Mouse (Mus musculus): ENCODE results near the gene Gm17349.

Gene Gm17349

DNA sequence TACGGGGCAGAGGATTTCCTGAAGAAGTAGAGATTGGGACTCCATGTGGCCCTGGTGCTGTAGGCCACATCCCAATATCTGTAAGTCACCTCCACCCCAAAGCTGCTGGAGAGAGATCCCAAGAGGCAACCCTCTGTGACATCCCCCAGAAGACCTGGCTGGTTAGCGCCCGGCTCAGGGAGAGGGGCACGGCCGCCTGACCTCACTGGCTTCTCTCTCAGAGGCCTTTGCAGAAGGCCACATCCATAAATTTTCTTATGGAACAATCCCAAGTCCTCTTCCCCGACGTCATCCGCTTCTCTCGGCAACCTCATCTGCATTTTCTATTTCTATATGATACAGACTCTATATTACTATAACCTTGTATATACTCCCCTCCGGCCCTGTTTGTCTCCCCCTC is 5.6 kb downstream of the Gm17349 start:
- DNase-seq (ENCODE audit: low spot score) = no peak

DNA sequence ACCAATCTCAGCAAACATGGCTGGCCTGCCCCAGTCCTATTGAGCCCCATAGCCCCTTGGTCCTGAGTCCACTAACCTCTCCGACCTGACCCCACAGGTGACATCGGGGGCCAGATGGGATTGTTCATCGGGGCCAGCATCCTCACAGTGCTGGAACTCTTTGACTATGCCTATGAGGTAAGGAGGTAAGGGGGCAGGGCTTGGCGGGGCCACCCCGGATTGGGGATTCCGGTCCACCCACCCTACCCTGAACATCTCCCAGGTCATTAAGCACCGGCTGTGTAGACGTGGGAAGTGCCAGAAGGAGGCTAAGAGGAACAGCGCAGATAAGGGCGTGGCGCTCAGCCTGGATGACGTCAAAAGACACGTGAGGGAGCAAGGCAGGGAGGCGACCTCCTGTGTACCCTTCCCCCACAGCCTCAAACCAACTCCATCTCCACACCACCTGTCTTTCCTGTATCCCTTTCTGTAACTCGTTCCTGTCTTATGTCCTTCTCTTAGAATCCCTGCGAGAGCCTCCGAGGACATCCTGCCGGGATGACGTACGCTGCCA is 6.7 kb downstream of the Gm17349 start:
- no peak for DNase-seq (ENCODE audit: low spot score)

DNA sequence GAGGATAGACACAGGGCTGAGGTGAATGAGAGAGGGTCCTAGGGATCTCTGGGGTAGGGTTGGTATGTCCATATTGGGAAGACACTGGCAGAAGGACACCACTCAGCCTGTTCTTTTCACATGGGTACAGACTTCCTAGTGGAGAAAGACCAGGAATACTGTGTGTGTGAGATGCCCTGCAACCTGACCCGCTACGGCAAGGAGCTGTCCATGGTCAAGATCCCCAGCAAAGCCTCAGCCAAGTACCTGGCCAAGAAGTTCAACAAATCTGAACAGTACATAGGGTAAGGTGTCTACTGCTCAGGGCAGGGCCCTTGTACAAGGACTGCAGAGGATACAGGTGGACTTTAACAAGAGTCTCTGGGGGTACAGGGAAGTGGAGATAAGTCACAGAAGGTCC is 8.0 kb downstream of the Gm17349 start:
- DNase-seq (ENCODE audit: low spot score) = no peak

DNA sequence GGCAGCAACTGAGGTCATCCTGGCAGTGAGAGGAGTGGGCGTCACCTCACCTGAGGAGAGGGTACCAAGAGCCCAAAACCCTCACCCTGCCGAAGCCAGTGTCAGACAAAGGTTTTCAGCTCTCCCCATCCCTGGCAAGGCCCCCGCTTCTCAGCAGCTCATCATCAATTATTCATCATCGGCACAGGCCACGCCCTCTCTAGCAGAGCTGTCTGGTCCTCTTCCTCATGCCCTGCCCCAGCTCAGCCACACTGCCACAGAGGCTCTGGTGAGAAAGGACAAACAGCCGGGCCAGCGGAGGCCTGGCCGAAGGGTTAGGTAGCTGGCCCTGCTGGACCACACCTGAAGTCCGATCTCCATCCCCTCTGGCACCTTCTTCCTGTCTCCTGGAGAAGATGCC is 13.3 kb downstream of the Gm17349 start:
- no peak for DNase-seq (ENCODE audit: low spot score)

DNA sequence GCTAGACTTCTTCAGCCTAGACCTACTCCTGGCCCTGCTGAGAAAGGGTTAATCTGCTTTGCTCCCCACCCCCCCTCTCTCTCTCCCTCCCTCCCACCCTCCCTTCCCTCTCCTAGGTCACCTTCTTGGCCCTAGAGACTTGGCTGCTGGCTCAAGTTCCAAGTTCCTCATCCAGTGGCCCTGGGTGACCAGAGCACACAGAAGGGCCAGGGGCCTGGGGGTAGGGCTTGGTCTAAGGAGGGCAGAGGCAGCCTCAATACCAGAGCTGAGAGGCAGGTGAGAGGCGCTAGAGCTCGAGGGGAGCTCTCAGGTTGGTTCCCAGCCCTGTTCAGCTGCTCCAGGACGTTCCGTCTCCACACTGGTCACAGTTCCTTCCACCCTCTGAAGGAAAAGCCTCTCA is 14.4 kb downstream of the Gm17349 start:
- DNase-seq (ENCODE audit: low spot score) = no peak

DNA sequence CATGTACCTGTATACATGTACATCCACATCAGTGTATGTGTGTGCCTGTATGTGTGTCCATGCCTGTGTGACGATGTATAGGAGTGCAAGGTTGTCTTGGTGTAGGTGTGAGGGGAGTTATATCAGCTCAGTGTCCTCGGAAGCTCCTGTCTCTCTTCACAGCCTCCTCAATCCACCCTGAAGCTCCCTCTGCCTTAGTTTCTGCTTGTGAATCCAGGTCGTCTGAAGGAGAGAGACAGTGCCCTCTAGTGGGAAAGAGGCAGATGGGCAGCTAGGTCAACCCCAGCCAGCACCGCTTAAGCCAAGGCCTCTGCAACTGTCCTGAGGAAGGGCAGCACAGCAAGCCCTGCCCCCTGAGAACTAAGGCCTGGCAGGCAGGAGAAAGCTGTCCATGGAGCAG is 16.6 kb downstream of the Gm17349 start:
- DNase-seq (ENCODE audit: low spot score) = no peak

DNA sequence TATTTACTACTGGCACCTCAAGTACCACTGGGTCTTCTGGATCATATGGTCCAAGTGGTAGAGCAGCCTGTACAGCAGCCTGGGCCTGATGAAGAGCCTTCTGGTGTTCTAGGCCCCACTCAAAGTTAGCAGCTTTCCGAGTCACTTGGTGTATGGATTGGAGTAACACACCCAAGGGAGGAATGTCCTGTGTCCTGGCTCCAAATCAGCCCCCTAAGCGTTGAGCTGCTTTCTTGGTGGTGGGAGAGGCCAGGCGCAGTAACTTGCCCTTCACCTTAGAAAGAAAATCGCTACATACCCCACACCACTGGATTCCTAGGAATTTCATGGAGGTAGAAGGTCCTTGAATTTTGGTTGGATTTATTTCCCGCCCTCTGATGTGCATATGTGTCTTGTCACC is 21.1 kb downstream of the Gm17349 start:
- no peak for DNase-seq (ENCODE audit: low spot score)

DNA sequence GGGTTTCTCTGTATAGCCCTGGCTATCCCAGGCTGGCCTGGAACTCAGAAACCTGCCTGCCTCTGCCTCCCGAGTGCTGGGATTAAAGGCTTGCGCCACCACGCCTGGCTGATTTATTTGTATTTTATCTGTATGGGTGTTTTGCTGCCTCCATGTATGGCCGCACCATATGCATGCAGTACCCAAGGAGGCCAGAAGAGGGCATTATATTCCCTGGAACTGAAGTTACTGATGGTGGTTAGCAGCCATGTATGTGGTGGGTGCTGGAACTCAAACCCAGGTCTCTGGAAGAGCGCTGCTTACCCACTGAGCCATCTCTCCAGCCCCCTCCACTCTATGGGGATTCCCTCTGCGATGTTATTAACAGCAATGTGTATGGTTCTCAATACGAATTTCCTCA is 22.4 kb downstream of the Gm17349 start:
- DNase-seq (ENCODE audit: low spot score) = no peak

DNA sequence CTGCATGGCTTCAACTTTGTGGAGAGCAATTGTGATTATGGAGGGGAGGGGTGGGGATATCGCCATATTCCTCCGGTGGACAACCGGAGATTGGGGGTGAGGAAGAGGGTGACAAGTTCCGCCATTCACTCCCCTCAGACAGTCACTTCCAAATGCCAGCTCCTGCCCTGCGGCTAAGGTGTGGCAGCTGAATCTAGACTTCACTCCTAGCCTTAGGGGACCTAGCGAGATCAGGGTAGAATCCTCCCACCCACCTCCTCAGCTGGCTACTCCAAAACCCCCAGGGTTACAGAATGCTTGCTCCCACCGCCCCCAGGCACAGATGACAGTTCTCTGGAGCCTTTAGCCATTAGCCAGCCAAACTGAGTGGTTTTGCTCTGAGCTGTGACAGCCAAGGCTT is 26.3 kb downstream of the Gm17349 start:
- DNase-seq (ENCODE audit: low spot score) = no peak

DNA sequence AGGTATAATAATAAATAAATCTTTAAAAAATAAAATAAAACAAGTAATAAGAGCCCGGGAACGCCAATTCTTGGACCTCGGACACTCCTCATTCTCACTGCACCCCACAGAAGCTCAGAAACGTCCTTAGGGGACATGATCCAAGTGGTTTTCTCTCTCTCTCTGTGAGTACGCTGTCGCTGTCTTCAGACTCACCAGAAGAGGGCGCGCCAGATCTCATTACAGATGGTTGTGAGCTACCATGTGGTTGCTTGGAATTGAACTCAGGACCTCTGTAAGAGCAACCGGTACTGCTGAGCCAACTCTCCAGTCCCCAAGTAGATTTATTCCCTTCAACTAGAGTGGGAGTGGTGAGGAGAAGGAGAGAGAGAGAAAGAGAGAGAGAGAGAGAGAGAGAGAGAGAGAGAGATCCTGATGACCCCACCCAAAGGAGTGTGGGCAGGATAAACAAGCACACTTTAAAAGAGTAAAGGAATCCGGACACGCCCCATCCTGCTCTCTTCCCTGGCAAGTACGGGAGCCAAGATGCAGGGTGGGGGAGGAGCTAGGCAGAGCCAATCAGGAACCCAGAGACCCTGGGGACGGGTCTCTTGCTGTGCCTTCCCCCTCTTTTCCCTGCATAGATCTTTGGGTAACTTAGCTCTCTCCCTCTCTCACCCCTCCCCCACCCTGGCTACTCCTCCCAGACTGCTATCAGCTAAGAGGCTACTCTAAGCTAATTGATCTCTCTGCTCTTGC is 27.1 kb downstream of the Gm17349 start:
- no peak for DNase-seq (ENCODE audit: low spot score)

DNA sequence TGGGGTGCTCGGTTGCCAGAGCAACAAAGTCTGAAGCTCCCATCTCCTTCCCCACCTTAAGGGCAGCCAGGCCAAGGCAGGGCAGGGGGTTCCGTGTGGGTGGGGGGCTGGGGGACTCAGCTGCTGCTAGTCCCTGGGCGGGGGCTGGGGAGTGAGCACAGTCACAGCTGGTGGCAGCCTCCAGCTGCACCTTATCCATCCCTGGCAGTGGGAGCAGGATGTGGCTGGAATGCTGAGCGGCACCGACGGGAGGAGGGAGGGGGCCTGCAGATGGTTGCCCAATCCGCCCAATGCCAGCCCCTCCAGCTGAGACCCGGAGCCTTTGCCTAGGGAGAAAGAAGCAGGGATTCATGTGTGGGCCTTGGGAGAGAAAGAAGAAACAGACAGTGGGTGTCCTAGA is 28.2 kb downstream of the Gm17349 start:
- no peak for DNase-seq (ENCODE audit: low spot score)

DNA sequence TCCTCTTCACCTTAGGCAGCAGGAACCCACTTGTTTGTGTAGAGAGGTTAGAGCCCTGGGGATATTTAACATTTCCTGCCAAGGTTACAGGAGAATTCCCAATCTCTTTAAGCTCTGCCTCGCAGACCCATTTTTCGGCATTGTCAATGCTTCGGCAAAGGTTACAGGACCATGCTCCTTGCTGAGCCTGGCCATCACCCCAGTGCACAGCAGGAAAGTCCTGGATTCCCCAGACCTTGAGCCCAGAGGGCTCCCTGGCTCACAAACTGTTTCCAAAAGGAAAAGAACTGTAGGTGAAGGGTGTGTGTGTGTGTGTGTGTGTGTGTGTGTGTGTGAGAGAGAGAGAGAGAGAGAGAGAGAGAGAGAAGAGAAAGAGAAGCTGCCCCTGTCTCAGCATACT is 30.4 kb downstream of the Gm17349 start:
- DNase-seq (ENCODE audit: low spot score) = no peak

DNA sequence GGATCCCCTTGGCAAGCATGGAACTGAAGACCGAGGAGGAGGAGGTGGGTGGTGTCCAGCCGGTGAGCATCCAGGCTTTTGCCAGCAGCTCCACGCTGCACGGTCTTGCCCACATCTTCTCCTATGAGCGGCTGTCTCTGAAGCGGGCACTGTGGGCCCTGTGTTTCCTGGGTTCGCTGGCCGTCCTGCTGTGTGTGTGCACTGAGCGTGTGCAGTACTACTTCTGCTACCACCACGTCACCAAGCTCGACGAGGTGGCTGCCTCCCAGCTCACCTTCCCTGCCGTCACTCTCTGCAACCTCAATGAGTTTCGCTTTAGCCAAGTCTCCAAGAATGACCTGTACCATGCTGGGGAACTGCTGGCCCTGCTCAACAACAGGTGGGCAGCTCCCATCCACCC is 33.5 kb downstream of the Gm17349 start:
- no peak for DNase-seq (ENCODE audit: low spot score)

DNA sequence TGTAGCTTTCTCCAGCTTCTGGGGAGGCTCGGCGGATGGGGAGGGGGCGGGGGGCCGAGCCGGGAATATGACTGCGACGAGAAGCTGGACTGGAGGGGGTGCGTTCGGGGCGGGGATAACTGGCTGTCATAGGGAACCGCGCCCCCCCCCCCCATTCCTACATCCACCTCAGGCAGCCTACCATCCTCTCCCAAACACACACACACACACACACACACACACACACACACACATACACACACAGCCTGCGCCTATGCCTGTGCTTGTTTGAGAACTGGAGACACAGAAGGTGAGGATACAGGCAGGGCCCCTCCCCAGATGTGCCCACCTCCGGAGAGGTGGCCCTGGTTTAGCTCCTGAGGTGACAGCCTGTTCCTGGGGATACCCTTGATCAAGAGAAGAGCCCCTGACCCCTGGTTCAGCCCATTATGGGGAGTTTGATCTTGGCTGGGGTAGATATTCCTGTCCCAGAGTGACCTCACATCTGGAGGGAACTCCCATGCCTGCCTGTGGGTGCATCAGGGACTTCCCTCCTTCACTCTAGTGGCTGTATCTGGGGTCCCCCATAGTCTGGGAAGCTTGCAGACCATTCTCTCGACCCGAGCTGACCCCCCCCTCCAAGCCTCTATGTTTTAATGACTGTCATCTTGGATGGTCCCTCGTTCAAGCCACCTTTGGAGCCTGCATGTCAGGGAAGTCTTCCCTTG is 34.2 kb downstream of the Gm17349 start:
- no peak for DNase-seq (ENCODE audit: low spot score)

DNA sequence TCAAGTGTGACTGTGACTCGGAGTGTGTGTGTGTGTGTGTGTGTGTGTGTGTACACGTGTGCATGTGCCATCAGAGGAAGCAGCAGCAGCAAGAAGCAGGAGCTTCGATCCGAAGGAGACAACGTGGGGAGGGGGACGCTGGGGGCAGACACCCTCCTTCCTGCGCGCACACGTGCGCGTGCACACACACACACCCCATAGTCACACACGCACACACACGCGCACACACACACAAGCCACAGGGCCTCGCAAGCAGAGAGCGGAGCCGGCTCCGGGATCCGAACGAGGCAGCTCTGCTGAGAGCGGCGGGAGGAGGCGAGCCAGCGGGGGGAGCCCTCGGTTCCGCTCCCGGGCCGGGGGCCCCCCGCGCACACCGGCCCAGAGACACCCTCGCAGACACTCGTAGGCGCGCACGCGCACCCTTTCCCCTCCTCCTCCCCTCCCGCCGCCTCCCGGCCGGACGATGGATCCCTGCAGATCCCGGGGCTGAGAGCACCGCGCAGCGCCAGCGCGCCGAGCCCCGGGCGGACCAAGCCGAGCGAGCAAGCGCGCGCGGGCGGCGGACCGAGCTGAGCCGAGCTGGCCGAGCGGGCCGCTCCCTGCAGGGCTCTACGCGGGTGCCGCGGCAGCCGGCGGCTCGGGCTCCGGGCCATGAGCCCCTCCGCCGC is 35.0 kb downstream of the Gm17349 start, which contains the start of gene Asic1:
Gene Asic1 (plus strand): TSS at position 215 of the 668 bp plus-strand sequence.
- DNase-seq (ENCODE audit: low spot score) = no peak

DNA sequence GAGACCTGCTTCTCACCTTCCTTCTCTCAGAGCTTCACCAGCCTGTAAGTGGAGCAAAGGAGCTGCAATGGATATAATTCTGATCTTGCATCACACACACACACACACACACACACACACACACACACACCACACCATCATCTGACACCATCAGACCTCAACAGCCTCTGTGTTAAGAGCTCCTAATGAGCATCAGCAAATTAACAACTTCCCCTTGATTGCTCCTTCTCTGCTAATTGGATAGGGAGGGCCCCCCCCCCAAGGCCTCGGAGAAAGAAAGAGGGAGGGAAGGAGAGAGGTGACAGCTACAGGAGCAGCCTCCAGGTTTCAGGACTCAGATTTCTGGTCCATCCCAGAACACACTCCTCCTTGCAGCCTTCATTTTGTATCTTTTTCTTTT is 35.9 kb downstream of the Gm17349 start:
- DNase-seq (ENCODE audit: low spot score) = no peak

DNA sequence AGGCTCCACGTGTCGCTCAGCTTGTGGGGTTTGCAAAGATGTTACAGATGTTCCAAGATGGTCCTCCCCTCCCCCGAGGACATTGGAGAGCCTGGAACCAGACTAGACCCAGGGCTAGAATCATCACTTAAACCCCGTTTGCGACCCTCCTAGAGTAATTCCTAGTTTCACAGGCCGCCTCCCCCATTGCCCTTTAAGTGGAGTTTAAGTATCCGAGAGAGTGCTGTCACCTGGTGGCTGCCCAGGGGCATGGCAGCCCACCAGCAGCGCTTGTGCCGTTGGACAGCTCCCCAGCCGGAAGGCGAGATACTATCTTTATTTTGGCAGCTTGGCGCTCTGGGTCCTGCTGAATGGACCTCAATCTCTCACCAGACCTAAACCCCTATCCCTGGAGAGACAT is 36.4 kb downstream of the Gm17349 start:
- peak; percentile 44 for DNase-seq (ENCODE audit: low spot score)

DNA sequence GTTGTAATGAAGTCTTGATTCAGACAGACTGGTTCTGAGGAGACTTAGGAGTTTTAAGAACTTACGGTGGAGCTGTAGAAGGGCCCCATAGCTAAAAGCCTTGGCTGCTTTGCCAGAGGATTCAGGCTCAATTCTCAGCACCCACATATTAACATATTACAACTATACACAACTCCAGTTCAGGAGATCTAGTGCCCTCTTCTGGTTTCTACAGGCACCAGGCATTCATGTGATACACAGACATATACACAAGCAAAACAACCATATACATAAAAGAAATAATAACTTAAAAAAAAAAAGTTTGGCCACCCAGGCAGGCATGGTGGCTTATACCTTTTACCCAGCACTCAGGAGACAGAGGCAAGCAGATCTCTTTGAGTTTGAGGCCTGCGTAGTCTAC is 37.7 kb downstream of the Gm17349 start:
- DNase-seq (ENCODE audit: low spot score) = no peak

DNA sequence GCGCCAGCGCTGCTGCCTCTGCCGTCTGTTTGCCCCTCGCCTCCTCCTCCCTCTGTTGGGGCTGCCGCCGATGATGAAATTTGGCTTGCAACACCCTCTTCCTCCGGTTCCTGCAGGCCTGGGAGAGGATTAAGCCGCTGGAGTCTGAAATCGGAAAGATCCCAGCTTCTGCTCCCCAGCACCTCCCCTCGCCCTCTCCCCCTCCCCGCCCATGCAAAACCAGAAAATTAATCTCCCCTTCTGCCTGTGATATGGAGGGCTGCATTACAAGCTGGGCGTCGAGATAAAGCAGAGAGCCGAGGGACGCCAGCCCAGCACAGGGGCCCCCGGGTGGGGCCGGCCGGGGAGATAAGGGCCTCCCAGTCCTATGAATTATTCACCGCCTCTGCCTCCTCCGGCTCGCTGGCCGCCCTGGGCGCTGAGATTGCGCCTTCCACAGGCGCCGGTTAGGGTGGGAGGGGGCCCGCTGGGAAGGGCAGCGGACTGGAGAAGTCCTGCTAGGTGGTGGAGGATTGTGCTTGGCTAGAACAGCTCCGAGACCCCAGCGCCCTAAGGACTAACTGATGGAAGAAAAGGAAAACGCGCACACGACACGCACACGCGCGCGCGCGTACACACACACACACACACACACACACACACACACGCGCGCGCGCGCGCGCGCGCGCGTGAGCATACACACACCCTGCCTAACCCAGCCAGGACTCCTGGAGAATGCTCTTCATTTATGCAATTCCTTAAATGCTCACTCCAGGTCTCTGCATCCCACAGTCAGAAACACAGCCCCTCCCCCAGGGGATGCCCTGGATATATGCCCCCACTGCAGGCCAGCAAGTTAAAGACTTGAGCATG is 40.5 kb downstream of the Gm17349 start:
- DNase-seq (ENCODE audit: low spot score) = no peak

DNA sequence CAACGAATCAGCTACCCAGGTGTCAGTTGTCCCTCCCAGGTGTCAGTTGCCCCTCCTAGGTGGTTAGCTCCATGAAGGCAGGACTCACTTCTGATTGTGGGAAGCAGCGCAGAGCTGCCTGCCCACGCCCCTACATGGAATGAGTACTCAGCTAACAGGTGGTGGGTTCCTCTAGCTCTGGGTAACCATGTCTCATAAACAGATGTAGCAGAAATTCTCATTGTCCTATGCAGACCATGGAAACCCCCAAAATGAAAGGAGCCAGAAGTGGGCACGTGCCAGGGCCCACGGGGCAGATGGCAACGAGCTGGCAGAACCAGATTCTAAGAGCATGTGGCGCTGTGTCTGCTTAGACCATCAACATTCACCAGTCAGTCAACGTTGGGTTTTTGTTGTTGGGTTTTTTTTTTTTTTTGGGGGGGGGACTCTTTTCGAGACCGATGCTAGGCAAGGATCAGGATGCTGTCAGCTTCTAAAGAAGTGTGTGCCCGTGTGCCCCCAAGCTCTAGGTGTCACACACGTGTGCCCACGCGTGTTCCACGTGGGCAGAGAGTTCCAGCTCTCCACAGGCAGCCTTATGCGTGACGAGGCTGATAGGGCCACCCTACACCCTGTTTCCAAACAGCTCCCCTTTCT is 41.2 kb downstream of the Gm17349 start:
- no peak for DNase-seq (ENCODE audit: low spot score)

DNA sequence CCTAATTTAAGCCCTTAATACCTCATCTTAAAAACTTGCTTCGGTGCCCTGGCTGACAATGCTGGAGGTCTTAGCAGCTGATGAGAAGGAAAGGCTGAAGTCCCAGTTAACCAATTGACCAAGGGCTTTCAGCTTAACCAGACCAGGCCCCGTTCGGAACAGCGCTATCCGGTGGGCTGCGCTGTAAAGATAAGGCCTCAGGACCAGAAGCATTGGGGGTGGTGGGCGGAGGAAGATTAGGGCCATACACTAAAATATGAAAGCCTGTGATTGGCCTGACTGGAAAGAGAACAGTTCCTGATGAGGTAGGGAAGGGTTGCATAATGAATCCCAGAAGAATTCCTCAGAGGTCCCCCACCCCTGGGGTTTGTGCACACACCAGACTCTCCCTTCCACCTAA is 42.9 kb downstream of the Gm17349 start:
- DNase-seq (ENCODE audit: low spot score) = no peak
